Mouse (Mus musculus): ENCODE results near the gene Opn1sw.
A peak's percentile ranks its signal among the peaks of the same experiment; 100 is the strongest.
"Not testable (repeated sequence)": the region's sequence is repeated elsewhere in the genome, so short reads cannot be mapped to it uniquely, and the experiment has no call there.

The Opn1sw gene

DNA sequence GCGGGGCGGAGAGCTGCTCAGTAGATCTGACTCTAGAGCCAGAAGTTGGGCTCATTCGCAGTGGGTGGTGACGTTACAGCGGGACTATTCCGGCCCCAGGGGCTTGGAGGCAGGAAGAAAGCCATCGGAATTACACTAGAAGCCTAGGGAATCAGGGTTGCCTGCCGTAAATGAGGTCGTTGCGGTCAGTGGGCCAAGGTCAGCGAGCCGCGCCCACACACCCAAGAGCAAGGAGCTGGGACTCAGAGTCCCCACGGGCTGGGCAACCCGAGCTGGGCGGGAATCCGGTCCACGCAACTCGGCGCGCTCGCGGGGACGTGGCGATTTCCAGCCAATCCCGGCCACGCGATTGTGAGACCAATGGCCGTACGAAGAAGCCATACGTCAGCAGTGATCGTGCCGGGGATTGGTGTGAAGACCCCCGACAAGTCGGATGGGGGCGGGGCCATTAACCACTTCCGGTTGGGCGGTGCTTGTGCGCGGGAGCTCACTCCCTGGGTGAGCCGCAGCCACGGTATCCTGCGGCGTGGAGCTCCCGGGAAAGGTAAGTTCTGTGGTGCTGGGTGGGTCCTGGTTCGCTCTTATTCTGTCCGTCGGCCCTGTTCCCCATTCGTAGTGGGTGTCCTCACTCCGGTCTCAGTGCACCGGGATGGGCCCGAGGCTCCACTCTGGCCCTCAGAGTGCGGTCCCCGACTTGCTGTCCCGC lies 40.5 kb downstream of the Opn1sw start, which contains the start of gene Calu:
Gene Calu (plus strand): TSS at position 405 of the 706 bp plus-strand sequence.
- DNase-seq (ENCODE audit: extremely low spot score, low read depth, low spot score), result peak; percentile 93

DNA sequence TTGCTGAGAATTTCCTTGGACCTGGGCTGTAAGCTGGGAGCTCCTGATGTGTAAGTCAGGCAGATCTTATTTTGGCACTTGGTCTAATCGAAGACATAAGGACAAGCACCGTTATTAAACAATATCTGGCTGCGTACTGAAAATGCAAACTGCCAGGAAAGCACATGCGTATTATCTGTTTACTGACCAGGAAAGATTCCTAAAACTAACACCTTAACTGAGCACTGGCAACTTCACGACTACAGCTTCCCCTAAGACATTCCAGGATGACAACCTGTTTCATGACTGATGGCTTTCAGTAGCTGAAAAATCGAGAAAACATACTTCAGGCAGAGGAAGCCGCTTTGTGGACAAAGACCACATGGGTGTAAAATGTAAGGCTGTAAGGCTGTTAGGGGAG lies 41.1 kb downstream of the Opn1sw start:
- DNase-seq (ENCODE audit: extremely low spot score, low read depth, low spot score), result peak; percentile 31

DNA sequence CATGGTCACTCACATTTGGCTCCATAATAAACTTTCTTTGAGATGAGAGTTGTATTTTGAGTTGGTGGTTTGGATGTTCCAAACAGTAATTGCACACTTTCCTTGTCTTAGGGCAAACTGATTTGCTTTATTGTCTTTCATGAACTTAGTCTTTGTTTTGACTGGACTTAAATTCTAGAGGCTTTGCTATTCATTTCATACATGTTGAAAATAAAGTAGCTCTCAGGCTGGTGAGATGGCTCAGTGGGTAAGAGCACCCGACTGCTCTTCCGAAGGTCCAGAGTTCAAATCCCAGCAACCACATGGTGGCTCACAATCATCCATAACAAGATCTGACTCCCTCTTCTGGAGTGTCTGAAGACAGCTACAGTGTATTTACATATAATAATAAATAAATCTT lies 41.8 kb downstream of the Opn1sw start:
- not testable (repeated sequence) for DNase-seq (ENCODE audit: extremely low spot score, low read depth, low spot score)

DNA sequence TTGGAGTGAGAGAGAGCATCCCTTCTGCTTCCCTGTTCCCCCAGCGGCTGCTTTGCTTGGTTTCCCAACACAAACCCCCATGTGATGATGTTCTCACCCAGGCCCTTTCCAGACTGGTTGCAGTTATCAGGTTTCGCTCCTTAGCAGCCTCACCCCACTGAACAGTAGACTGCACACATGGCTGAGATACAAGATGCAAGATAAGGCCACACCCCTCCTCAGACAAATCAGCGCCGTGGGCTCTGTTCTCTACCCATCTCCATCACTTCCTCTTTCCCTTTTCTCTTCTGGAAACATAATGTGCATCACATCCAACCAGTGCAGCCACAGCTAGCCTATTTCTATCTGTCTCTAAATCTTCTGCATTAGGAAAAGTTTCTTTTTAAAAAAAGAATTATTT lies 58.8 kb downstream of the Opn1sw start:
- DNase-seq (ENCODE audit: extremely low spot score, low read depth, low spot score), result no peak

DNA sequence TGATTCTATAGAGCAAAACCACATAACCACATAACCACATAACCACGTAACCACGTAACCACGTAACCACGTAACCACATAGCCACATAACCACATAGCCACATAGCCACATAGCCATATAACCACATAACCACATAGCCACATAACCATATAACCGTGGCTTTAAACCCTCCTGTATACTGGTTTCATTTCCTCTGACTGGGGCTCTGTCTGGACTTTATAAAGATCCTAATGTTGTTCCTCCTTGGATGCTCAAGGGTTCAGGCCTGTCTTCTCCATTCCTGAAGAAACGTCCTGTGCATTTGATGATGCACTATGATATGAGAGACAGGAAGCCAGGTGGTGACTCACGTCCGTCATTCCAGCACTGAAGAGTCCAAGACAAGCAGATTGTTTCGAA lies 61.3 kb downstream of the Opn1sw start:
- DNase-seq (ENCODE audit: extremely low spot score, low read depth, low spot score), result no peak

Measured in hindlimb bud, embryonic 11.5 days (tissue).